Comparison of ENCODE assay signal across 9 mouse cellular contexts in genomic region chr3:26834178-26835050, GRCm38 (mm10).
DNase-seq lines count a peak whose midpoint lies in the region; ATAC-seq and TF ChIP-seq lines count a peak whose summit lies in the region.
"Had no signal": no experiment of that assay in that cellular context is flagged by ENCODE, and none has a peak within 500 bp of the region (broad histone marks: within the 10 kb centered on the region; RNA-seq: fewer than 3 reads in every experiment).

No protein-coding gene starts in this region.

- H3K36me3 ChIP-seq in hindbrain, embryonic 13.5 days: no peaks in the 10 kb centered on the region
- H3K36me3 ChIP-seq in limb, embryonic 14.5 days (ENCODE audit: control insufficient read depth, insufficient read depth, low read length): no peaks in the 10 kb centered on the region
- no peaks in the 10 kb centered on the region for H3K36me3 ChIP-seq in stomach, postnatal 0 days (ENCODE audit: control insufficient read depth, insufficient read depth, low read length)

- no peaks in the 10 kb centered on the region for H3K9me3 ChIP-seq in hindbrain, embryonic 13.5 days
- H3K9me3 ChIP-seq in limb, embryonic 14.5 days (ENCODE audit: control insufficient read depth, low read length): no peaks in the 10 kb centered on the region
- H3K9me3 ChIP-seq in stomach, postnatal 0 days (ENCODE audit: control insufficient read depth, low read length): no peaks in the 10 kb centered on the region
- H3K9me3 ChIP-seq: megakaryocyte, embryonic 14.5 days had no signal

- no peak for TF ChIP-seq POLR2A in limb, embryonic 14.5 days (IDR thresholded peaks at IDR 0.05; ENCODE audit: borderline replicate concordance, extremely low read depth, insufficient read depth, insufficient read length)

- H3K4me3 ChIP-seq in hindbrain, embryonic 13.5 days: no peak overlapping the region
- no peak overlapping the region for H3K4me3 ChIP-seq in limb, embryonic 14.5 days (replicated peaks; ENCODE audit: low read length)
- no peak overlapping the region for H3K4me3 ChIP-seq in stomach, postnatal 0 days (ENCODE audit: low read depth, low read length)
- H3K4me3 ChIP-seq: megakaryocyte, embryonic 14.5 days had no signal

- peak; percentile 76 for TF ChIP-seq CTCF in stomach, postnatal 0 days (IDR thresholded peaks at IDR 0.05; ENCODE audit: low read depth)

- no peak for TF ChIP-seq EP300 in stomach, postnatal 0 days (optimal IDR thresholded peaks at IDR 0.05)

- peak; percentile 85 for ATAC-seq in hindbrain, embryonic 13.5 days (ENCODE audit: low FRiP score)
- ATAC-seq in limb, embryonic 14.5 days (ENCODE audit: low FRiP score, low read depth): peak; percentile 74; the same call in 1 of the 2 replicates
- ATAC-seq in stomach, postnatal 0 days (ENCODE audit: low FRiP score, low TSS enrichment): no peak

- 62% methylated on average over 21 of the region's 21 CpGs for WGBS in hindbrain, embryonic 13.5 days
- WGBS in limb, embryonic 14.5 days: 65% methylated on average over 21 of the region's 21 CpGs
- WGBS in stomach, postnatal 0 days: 69% methylated on average over 21 of the region's 21 CpGs

- no peak overlapping the region for H3K9ac ChIP-seq in hindbrain, embryonic 13.5 days
- H3K9ac ChIP-seq in limb, embryonic 14.5 days (ENCODE audit: low read depth, low read length, severe bottlenecking): no peak overlapping the region
- H3K9ac ChIP-seq in stomach, postnatal 0 days (ENCODE audit: low read length): no peak overlapping the region; the same call in 1 of the 2 replicates

- H3K27me3 ChIP-seq in hindbrain, embryonic 13.5 days: no peaks in the 10 kb centered on the region
- no peaks in the 10 kb centered on the region for H3K27me3 ChIP-seq in limb, embryonic 14.5 days (ENCODE audit: control insufficient read depth, insufficient read depth, low read length)
- H3K27me3 ChIP-seq in stomach, postnatal 0 days (ENCODE audit: control insufficient read depth, insufficient read depth, low read length): no peaks in the 10 kb centered on the region
- H3K27me3 ChIP-seq: megakaryocyte, embryonic 14.5 days had no signal

- H3K4me2 ChIP-seq in hindbrain, embryonic 13.5 days: no peak overlapping the region
- no peak overlapping the region for H3K4me2 ChIP-seq in limb, embryonic 14.5 days (replicated peaks; ENCODE audit: low read depth, low read length, severe bottlenecking)
- no peak overlapping the region for H3K4me2 ChIP-seq in stomach, postnatal 0 days (replicated peaks; ENCODE audit: low read depth)

- peaks cover 29% of the 10 kb centered on the region for H3K4me1 ChIP-seq in hindbrain, embryonic 13.5 days (replicated peaks)
- no peaks in the 10 kb centered on the region for H3K4me1 ChIP-seq in limb, embryonic 14.5 days (ENCODE audit: control insufficient read depth, insufficient read depth, low read length)
- H3K4me1 ChIP-seq in stomach, postnatal 0 days (replicated peaks; ENCODE audit: control insufficient read depth, insufficient read depth): no peaks in the 10 kb centered on the region
- H3K4me1 ChIP-seq: megakaryocyte, embryonic 14.5 days had no signal

- peak; percentile 13 for DNase-seq in adrenal gland, adult 2 months
- DNase-seq in adrenal gland, postnatal 4 days (ENCODE audit: low spot score in 2 of 2): no peak
- peak; percentile 5 for DNase-seq in ovary, postnatal 14 days (ENCODE audit: low spot score)
- DNase-seq in ovary, postnatal 10 days (ENCODE audit: low spot score): no peak
- peak; percentile 20 for DNase-seq in limb, embryonic 14.5 days (ENCODE audit: low spot score)
- DNase-seq in stomach, postnatal 0 days (ENCODE audit: low spot score): peak; percentile 38
- DNase-seq in gastrocnemius, postnatal 4 days (ENCODE audit: low spot score in 2 of 2): no peak

- peak overlapping the region; percentile 56 for H3K27ac ChIP-seq in hindbrain, embryonic 13.5 days
- H3K27ac ChIP-seq in limb, embryonic 14.5 days (replicated peaks; ENCODE audit: low read depth, low read length): no peak overlapping the region
- no peak overlapping the region for H3K27ac ChIP-seq in stomach, postnatal 0 days (replicated peaks)

Comparison
In these comparisons a context has a peak if more than half of its experiments do, and no peak if none do; other contexts are left out.
1. DNase-seq: peak in adrenal gland, adult 2 months (single experiment), ovary, postnatal 14 days (single experiment), limb, embryonic 14.5 days (single experiment) and stomach, postnatal 0 days (single experiment); none in adrenal gland, postnatal 4 days (0 of 2), ovary, postnatal 10 days (single experiment) and gastrocnemius, postnatal 4 days (0 of 2).